Mouse (Mus musculus): ENCODE results near the gene Tmem235.

DNA sequence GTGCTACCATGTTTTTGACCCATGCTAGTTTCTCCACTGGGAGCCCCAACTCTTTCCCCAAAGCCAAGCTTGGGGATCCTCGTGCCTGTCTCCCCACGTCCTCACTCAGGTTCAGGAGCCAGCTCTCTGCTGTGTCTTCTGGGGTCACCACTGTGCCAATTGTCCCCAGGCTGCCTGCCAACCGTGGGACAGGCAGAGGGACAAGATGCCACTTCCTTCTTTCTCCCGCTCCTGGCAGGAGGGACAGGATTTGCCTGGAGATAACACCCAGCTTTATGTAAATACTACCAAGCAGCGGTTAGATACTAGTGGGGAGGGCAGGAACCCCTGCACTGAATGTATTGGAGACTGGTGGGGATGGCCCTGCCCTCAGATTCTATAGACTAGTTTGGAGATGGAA is 46.7 kb upstream of the Tmem235 start:
- TF ChIP-seq POLR2A (IDR thresholded peaks at IDR 0.05; ENCODE audit: extremely low read depth, insufficient read depth, low read length) (no peak), CTCF (IDR thresholded peaks at IDR 0.05; ENCODE audit: low read depth, low read length) (no peak)
